Mouse (Mus musculus): ENCODE measurements around the gene Slc12a1.
"Not testable (repeated sequence)": the region's sequence is repeated elsewhere in the genome, so short reads cannot be mapped to it uniquely, and the experiment has no call there.

Gene Slc12a1

GRCm38 (mm10) chr2:125152388-125152787 is at the start of gene Slc12a1:
TSS of gene Slc12a1 (plus strand) at chr2:125152505.
- DNase-seq (ENCODE audit: low read depth), result no peak

DNA sequence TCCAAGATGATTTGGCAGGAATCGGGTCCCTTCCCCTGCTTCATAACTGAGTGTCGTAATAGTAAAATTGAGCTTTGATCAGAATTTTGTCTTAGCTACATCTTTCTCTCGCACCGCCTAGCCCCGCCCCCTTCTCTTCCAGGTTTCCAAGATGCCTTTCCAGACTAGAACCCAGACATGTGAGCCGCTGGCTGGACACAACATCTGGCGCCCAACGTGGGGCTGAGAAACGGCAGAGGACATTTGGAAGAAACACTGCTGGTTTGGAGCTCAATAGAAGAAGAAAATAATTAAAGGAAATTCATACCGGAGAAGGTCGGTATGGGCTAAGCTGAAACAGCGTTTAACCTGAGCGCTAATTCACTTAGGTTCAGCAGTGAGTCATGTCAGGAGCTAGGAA is 47.8 kb upstream of the Slc12a1 start:
- not testable (repeated sequence) for DNase-seq (ENCODE audit: low read depth)

GRCm38 (mm10) chr2:125106536-125106935 is 45.8 kb upstream of the Slc12a1 start:
- not testable (repeated sequence) for DNase-seq (ENCODE audit: low read depth)

GRCm38 (mm10) chr2:125119381-125120110 is 32.8 kb upstream of the Slc12a1 start:
- no peak for DNase-seq (ENCODE audit: low read depth)

- peak; percentile 57 for DNase-seq (ENCODE audit: low read depth)
Measured at GRCm38 (mm10) chr2:125122288-125122623, 30.0 kb upstream of the Slc12a1 start.

DNA sequence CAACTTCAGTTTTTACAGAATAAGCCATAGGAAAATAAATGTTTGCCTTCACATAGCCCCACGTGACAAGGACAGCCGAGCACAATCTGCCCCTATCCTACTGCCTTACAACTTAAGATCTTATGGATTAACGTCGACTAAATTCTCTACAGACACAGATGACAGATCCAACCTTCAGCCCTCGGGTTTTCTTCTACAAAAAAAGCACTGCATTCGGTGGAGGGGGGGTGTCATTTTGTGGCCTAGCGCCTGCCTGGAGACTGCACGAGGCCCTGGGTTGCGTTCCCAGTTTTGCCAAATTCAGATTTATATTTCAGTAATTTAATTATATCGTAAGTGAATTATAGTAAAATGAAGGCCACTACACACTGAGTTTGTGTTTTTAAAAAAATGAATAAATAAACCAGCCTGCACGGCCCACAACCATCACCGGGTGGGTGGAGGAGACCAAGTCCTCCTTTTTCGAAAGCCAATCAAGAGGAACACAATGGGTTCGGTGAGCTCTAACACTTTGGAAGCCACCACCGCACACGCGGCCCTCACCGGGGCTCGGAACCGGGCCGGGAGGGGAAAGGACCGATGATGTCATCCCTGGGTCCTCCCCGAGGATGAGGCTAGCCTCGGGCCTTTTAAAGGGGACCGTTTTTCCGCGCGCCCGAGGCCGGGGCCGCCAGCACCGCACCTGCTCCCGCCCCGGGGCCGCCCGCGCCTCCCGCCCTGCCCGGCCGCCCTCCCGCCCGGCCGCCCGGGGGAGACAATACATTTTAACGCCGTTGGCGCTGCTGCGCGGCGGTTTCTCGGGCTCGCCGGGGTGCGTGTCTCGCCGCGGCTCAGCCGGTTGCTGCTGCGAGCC is 29.5 kb upstream of the Slc12a1 start:
- peak; percentile 70 for DNase-seq (ENCODE audit: low read depth)

GRCm38 (mm10) chr2:125123477-125123852 is 28.8 kb upstream of the Slc12a1 start, which contains the start of gene Myef2:
TSS of gene Myef2 (minus strand) at chr2:125123661.
- DNase-seq (ENCODE audit: low read depth), result peak; percentile 94

GRCm38 (mm10) chr2:125125824-125126223 is 26.5 kb upstream of the Slc12a1 start:
- DNase-seq (ENCODE audit: low read depth), result no peak

GRCm38 (mm10) chr2:125126792-125127191 is 25.5 kb upstream of the Slc12a1 start:
- DNase-seq (ENCODE audit: low read depth), result no peak

DNA sequence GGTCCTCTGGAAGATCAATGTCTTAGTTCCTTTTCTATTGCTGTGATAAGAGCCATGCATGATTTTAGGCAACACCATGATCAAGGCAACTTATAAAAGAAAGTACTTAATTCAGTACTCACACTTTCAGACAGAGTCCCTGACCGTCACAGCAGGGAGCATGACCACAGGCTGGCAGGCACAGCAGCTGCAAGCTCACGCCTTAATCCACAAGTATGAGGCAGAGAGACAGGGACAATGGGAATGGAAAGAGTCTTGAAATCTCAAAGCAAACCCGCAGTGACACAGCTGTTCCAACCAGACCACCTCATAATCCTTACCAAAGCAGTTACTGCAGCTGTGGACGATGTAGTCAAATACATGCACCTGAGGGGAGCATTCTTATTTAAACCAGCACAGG is 18.2 kb upstream of the Slc12a1 start:
- no peak for DNase-seq (ENCODE audit: low read depth)

DNA sequence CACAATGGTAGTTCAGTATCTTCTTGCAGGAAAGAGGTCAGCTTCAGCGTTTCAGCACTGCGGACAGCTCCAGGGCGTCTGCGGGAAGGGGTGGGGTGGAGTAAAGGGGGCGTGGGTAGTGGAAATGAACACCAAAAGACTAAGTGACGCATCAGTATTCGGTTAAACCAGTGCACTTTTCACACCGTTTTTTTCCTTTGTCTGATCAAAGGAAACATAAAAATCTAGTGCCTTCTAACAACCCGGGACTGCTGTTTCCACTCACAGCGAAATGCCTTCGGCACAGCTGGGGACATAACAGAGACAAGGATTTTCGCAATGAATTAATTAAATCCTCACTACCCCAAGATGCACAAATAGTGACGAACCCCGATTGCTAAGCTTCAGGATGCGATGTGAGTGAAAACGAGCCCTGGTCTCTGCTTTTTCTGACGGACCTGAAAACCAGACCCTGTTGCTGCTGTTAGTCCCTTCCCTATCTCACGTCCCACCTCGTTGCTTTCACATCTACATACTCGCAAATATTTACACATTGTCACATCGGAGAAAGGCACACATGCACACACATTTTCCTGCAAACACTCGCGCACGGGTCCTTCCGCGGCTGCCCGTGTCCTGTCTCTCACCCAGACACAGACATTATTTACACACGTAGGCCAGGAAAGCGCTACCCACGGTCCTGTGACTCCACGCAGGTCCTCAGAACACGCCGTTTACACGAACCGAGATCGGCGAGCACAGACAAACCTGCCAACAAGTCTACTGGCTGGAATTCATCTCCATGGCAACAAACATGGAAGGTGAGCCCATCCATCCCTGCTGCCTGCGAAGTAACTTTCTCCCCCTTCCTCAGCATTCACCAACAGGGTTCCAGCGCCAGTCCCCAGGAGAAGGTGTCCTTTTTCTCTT is 16.1 kb upstream of the Slc12a1 start, which contains the start of gene Ctxn2:
Gene Ctxn2, plus strand, starts transcription at position 790 of the 909 bp plus-strand sequence.
- DNase-seq (ENCODE audit: low read depth), result peak; percentile 90

GRCm38 (mm10) chr2:125136846-125137245 is 15.5 kb upstream of the Slc12a1 start:
- DNase-seq (ENCODE audit: low read depth), result no peak

GRCm38 (mm10) chr2:125142336-125142735 is 10.0 kb upstream of the Slc12a1 start:
- no peak for DNase-seq (ENCODE audit: low read depth)

- no peak for DNase-seq (ENCODE audit: low read depth)
Measured at GRCm38 (mm10) chr2:125154294-125154693, 2.0 kb downstream of the Slc12a1 start.

- DNase-seq (ENCODE audit: low read depth), result peak; percentile 17
Measured at GRCm38 (mm10) chr2:125155504-125155903, 3.2 kb downstream of the Slc12a1 start.

DNA sequence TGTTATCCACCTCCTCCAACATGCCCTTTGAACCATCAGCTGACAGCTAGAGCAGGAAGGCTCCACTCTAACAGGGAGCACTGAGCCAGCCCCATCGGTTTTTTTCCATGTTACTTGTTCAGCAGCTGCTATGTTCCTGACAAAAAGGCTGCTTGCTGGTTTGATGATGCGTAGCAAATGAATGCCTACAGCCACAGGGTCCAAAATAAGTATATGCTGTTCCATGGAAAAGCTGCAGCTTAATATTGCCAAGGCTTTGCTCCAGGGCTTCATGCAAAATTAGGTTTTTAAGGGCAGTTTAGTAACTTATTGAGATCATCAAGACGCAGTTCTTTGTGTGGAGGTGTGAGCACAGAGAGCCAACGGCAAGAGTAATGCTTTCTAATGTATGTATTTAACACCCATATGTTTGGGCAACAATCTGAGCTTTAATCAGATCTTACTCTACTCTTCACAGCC is 9.7 kb downstream of the Slc12a1 start:
- no peak for DNase-seq (ENCODE audit: low read depth)

- DNase-seq (ENCODE audit: low read depth), result no peak
Measured at GRCm38 (mm10) chr2:125178225-125178798, 26.0 kb downstream of the Slc12a1 start.

DNA sequence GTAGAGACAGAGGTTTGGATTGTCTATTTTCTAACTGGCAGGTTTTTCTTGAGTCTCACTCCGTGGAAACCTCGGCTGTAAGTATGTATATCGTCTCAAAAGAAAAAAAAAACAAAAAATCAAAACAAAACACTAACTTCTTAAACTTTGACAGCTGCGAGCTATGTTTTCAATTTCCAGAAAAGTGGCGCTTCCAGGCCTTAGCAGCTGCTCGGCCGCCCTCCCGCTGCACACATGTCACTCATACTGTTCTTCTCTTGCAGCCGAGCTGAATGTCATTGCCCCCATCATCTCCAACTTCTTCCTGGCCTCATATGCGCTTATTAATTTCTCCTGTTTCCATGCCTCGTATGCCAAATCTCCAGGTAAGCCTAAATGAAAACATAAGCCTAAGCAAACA is 35.6 kb downstream of the Slc12a1 start:
- DNase-seq (ENCODE audit: low read depth), result no peak

GRCm38 (mm10) chr2:125189197-125189596 is 36.9 kb downstream of the Slc12a1 start:
- peak; percentile 83 for DNase-seq (ENCODE audit: low read depth)

- DNase-seq (ENCODE audit: low read depth), result no peak
Measured at GRCm38 (mm10) chr2:125192905-125193304, 40.6 kb downstream of the Slc12a1 start.

- no peak for DNase-seq (ENCODE audit: low read depth)
Measured at GRCm38 (mm10) chr2:125196771-125197170, 44.5 kb downstream of the Slc12a1 start.
